Mouse (Mus musculus) kidney, postnatal 36 days (tissue): ENCODE results near the gene Itih3.

Experiments used
- DNase-seq, 2 experiments: peaks; one replicate each; pipeline ENCODE4 v3.0.0; 2021 to 2022; ENCODE audit warnings: mixed read lengths in 2 of 2

Gene Itih3

GRCm38 (mm10) chr14:30899972-30900371 is 23.6 kb downstream of the Itih3 start:
- DNase-seq = no peak

GRCm38 (mm10) chr14:30888271-30888732 is 35.3 kb downstream of the Itih3 start:
- peak; percentile 66 to 72 for DNase-seq

- no peak for DNase-seq
These were observed 37.4 kb downstream of the Itih3 start, which contains the start of gene Itih4 for GRCm38 (mm10) chr14:30886204-30886603. Gene Itih4 (plus strand): TSS chr14:30886476.

- no peak for DNase-seq
These were observed 38.3 kb downstream of the Itih3 start for GRCm38 (mm10) chr14:30885298-30885697.

GRCm38 (mm10) chr14:30881718-30882108 is 41.8 kb downstream of the Itih3 start:
- no peak for DNase-seq

- peak; percentile 62 to 87 for DNase-seq
These were observed 42.5 kb downstream of the Itih3 start for GRCm38 (mm10) chr14:30880811-30881717.

GRCm38 (mm10) chr14:30880251-30880650 is 43.3 kb downstream of the Itih3 start:
- DNase-seq = no peak

- DNase-seq = no peak
These were observed 43.8 kb downstream of the Itih3 start for GRCm38 (mm10) chr14:30879794-30880193.

- peak; percentile 22 to 24 for DNase-seq
These were observed 44.5 kb downstream of the Itih3 start, which contains the start of gene Mustn1 for GRCm38 (mm10) chr14:30878958-30879571. Gene Mustn1 (plus strand): TSS chr14:30879200.

- no peak for DNase-seq
These were observed 45.7 kb downstream of the Itih3 start for GRCm38 (mm10) chr14:30877827-30878226.

- DNase-seq = no peak
These were observed 47.1 kb downstream of the Itih3 start for GRCm38 (mm10) chr14:30876451-30876850.

GRCm38 (mm10) chr14:30875955-30876354 is 47.6 kb downstream of the Itih3 start:
- DNase-seq = peak in 1 of 2 experiments; percentile 40

GRCm38 (mm10) chr14:30875130-30875865 is 48.3 kb downstream of the Itih3 start:
- DNase-seq = peak in 1 of 2 experiments; percentile 38

- no peak for DNase-seq
These were observed 49.4 kb downstream of the Itih3 start for GRCm38 (mm10) chr14:30874095-30874700.

GRCm38 (mm10) chr14:30870206-30871147 is 53.1 kb downstream of the Itih3 start:
- DNase-seq = peak in 1 of 2 experiments; percentile 25

GRCm38 (mm10) chr14:30869391-30869801 is 54.2 kb downstream of the Itih3 start:
- no peak for DNase-seq

- DNase-seq = no peak
These were observed 54.7 kb downstream of the Itih3 start for GRCm38 (mm10) chr14:30868826-30869225.

GRCm38 (mm10) chr14:30867042-30867441 is 56.5 kb downstream of the Itih3 start:
- peak; percentile 78 to 90 for DNase-seq

GRCm38 (mm10) chr14:30865311-30865710 is 58.2 kb downstream of the Itih3 start:
- peak in 1 of 2 experiments; percentile 32 for DNase-seq

GRCm38 (mm10) chr14:30862368-30862767 is 61.2 kb downstream of the Itih3 start:
- no peak for DNase-seq

GRCm38 (mm10) chr14:30861421-30862125 is 62.0 kb downstream of the Itih3 start:
- DNase-seq = peak; percentile 13 to 49
